Mouse (Mus musculus): ENCODE results near the gene Traf7. TPM values are rescaled to one million over a fixed set of nuclear protein-coding genes. Genes with fewer than 3 reads are reported as not detected.

The Traf7 gene
- polyA plus RNA-seq, 1 experiment from 2014 or later: 83.4 TPM

DNA sequence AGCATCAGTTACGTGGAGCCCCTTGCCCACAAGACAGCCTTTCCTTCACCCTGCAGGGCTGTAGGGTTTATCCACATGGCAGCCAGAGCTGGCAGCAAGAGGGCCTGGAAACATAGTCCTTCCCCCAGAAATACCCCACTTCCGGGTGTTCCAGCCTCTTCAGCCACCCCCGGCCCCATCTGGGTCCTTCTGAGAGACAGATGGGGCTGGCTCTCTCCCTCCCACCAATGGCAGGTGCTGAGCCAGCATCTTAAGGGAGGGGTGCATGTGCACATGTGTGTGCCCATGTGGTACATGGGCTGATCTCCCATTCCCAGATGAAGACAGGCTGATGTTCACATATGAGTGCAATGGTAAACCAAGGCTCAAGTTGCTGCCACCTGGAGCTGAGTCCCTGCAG, 32.3 kb downstream of the Traf7 start:
- 84% methylated on average over 3 of the region's 3 CpGs for WGBS
- no peak for ATAC-seq (ENCODE audit: low FRiP score, low read depth)
- H3K9ac ChIP-seq: peak overlapping the region; percentile 13; the same call in 1 of the 2 replicates

GRCm38 (mm10) chr17:24494627-24495335, 33.0 kb downstream of the Traf7 start:
- Histone ChIP-seq H3K9me3 (no peaks in the 10 kb centered on the region), H3K27ac (no peak overlapping the region), H3K4me2 (replicated peaks) (no peak overlapping the region), H3K9ac (no peak overlapping the region), H3K4me3 (no peak overlapping the region), H3K36me3 (peaks cover 33% of the 10 kb centered on the region), H3K27me3 (replicated peaks) (no peaks in the 10 kb centered on the region), H3K4me1 (peaks cover 11% of the 10 kb centered on the region)
- ATAC-seq (ENCODE audit: low FRiP score, low read depth): no peak
- 37% methylated on average over 2 of the region's 2 CpGs for WGBS

More for the DNA sequence above, 32.3 kb downstream of the Traf7 start:
- Histone ChIP-seq H3K4me1 (peaks cover 5% of the 10 kb centered on the region), H3K4me3 (no peak overlapping the region), H3K36me3 (peaks cover 36% of the 10 kb centered on the region), H3K27me3 (replicated peaks) (no peaks in the 10 kb centered on the region), H3K9me3 (no peaks in the 10 kb centered on the region), H3K27ac (no peak overlapping the region), H3K4me2 (replicated peaks) (no peak overlapping the region)

DNA sequence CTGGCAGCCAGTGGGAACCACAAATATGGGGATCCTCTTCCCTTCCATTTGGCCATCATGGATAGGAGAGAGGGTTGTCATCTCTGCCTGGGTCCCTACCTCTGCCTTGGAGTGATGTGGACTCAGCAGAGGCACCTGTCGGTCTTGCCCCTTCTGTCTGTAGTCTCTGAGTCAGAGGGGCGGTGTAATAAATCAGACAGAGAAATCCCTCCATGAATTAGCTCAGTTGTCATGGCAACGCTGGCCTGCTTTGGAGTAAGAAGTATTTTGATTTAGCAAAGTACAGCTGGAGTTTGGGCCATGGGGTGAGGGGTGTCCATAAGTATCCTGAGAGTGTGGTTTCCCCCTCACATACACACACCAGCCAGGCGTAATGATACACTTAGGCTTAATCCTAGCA, 37.3 kb downstream of the Traf7 start:
- H3K9me3 ChIP-seq: no peaks in the 10 kb centered on the region
- ATAC-seq (ENCODE audit: low FRiP score, low read depth): no peak
- WGBS: 71% methylated on average over 4 of the region's 4 CpGs
- H3K9ac ChIP-seq: no peak overlapping the region
- peaks cover 33% of the 10 kb centered on the region for H3K4me1 ChIP-seq
- H3K4me2 ChIP-seq (replicated peaks): peak overlapping the region; percentile 92; the same call in 1 of the 2 replicates
- H3K27ac ChIP-seq: no peak overlapping the region
- H3K4me3 ChIP-seq: no peak overlapping the region
- H3K36me3 ChIP-seq: no peaks in the 10 kb centered on the region
- H3K27me3 ChIP-seq (replicated peaks): no peaks in the 10 kb centered on the region

DNA sequence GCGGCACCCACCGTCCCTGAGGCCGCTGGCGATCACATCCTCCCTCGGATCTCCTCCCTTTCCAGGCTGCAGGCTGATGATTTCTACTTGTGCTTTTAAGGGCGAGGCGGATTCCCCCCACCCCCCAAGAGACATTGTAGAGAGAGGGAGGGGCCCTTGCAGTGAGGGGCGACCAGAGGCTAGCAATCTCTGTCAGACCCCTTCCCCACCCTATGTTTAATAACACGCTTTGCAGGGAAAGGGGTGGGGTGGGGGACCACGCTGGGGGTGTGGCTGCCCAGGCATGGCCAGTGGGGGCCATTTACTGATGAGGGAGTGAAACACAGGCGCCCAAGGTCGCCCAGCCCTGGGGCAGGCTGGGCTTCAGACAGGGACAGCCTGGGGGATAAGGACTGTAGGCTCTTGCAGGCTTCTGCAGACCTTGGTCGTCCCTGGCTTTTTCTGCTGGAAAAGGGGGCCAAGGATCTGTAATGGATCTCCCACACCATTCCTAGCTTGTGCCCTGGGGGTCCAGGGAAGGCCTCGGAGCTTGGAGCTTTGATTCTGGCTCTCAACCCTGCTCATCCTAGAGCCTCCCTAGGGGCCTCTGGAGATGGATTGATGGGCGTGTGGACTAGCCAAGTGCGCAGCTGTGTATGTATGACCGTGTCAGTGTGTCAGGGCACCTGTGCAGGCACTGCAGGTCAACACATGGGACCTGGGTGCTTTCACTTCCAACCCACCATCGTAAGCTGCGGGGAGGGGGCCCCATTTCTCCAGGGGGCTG, 38.3 kb downstream of the Traf7 start:
- Histone ChIP-seq H3K27ac (peak overlapping the region; percentile 88), H3K4me3 (peak overlapping the region; percentile 87), H3K9me3 (no peaks in the 10 kb centered on the region), H3K27me3 (replicated peaks) (no peaks in the 10 kb centered on the region), H3K4me1 (peaks cover 36% of the 10 kb centered on the region), H3K36me3 (no peaks in the 10 kb centered on the region), H3K4me2 (replicated peaks) (peak overlapping the region; percentile 92), H3K9ac (peak overlapping the region; percentile 92)
- peak; percentile 65 for ATAC-seq (ENCODE audit: low FRiP score, low read depth)
- WGBS: 15% methylated on average over 19 of the region's 19 CpGs

- H3K4me3 ChIP-seq: peak overlapping the region; percentile 87
- H3K9ac ChIP-seq: peak overlapping the region; percentile 92
- no peaks in the 10 kb centered on the region for H3K9me3 ChIP-seq
- H3K36me3 ChIP-seq: no peaks in the 10 kb centered on the region
- peaks cover 36% of the 10 kb centered on the region for H3K4me1 ChIP-seq
- H3K27ac ChIP-seq: peak overlapping the region; percentile 88
- no peaks in the 10 kb centered on the region for H3K27me3 ChIP-seq (replicated peaks)
- ATAC-seq (ENCODE audit: low FRiP score, low read depth): peak; percentile 76
- WGBS: under 1% methylated on average over 64 of the region's 81 CpGs
- peak overlapping the region; percentile 92 for H3K4me2 ChIP-seq (replicated peaks)
Observed at GRCm38 (mm10) chr17:24488662-24489264, 39.0 kb downstream of the Traf7 start.

GRCm38 (mm10) chr17:24488186-24488661, 39.5 kb downstream of the Traf7 start, which contains the start of gene Caskin1:
TSS of gene Caskin1 (plus strand) at chr17:24488601.
- H3K9ac ChIP-seq: peak within 1 kb of the TSS; percentile 92
- under 1% methylated on average over 43 of the region's 45 CpGs for WGBS
- peak within 1 kb of the TSS; percentile 88 for H3K27ac ChIP-seq
- peaks cover 36% of the 10 kb centered on the region for H3K4me1 ChIP-seq
- H3K4me2 ChIP-seq (replicated peaks): peak within 1 kb of the TSS; percentile 92
- peak; percentile 71 for ATAC-seq (ENCODE audit: low FRiP score, low read depth)
- H3K36me3 ChIP-seq: no peaks in the 10 kb centered on the region
- H3K9me3 ChIP-seq: no peaks in the 10 kb centered on the region
- no peaks in the 10 kb centered on the region for H3K27me3 ChIP-seq (replicated peaks)
- peak within 1 kb of the TSS; percentile 87 for H3K4me3 ChIP-seq

DNA sequence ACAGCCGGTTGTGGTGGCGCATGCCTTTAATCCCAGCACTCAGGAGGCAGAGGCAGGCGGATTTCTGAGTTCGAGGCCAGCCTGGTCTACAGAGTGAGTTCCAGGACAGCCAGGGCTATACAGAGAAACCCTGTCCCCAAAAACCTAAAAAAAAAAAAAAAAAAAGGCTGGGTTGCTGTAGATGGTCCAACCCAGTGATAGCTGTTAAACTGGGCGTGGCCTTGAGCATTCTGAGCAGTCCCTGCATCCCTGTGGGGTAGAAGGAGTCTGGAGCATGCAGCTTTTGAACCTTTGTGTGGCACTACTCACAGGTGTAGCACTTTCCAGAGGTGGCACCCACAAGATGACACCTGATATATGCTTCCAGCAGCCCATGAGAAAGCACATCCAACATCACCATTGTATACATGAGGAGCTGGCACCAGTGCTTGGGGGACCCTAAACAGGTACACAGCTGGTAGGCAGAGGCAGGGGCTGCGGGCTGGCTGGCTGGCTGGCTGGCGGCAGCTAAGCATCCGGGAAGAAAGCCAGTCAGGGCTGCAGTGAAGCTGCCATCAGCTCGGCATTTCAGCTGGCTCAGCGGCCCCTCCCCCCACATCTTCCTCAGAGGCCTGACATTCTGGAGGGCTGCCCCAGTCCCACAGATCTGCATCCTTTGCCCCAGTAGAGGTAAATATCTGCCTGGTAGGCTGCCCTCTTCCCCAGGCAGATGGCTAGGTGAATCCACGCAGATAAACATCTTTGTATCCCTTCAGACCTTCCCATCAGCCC, 42.5 kb downstream of the Traf7 start:
- H3K27me3 ChIP-seq (replicated peaks): no peaks in the 10 kb centered on the region
- WGBS: 45% methylated on average over 11 of the region's 11 CpGs
- H3K4me1 ChIP-seq: peaks cover 29% of the 10 kb centered on the region
- H3K4me3 ChIP-seq: no peak overlapping the region
- no peak for ATAC-seq (ENCODE audit: low FRiP score, low read depth)
- H3K9me3 ChIP-seq: no peaks in the 10 kb centered on the region
- peak overlapping the region; percentile 25; the same call in 1 of the 2 replicates for H3K4me2 ChIP-seq (replicated peaks)
- H3K36me3 ChIP-seq: no peaks in the 10 kb centered on the region
- H3K9ac ChIP-seq: peak overlapping the region; percentile 21; the same call in 1 of the 2 replicates
- H3K27ac ChIP-seq: peak overlapping the region; percentile 17; the same call in 1 of the 2 replicates

GRCm38 (mm10) chr17:24483495-24483894, 44.2 kb downstream of the Traf7 start:
- Histone ChIP-seq H3K27me3 (replicated peaks) (no peaks in the 10 kb centered on the region), H3K4me1 (peaks cover 20% of the 10 kb centered on the region), H3K27ac (no peak overlapping the region), H3K36me3 (no peaks in the 10 kb centered on the region), H3K4me2 (replicated peaks) (no peak overlapping the region), H3K4me3 (no peak overlapping the region), H3K9ac (no peak overlapping the region), H3K9me3 (no peaks in the 10 kb centered on the region)
- no peak for ATAC-seq (ENCODE audit: low FRiP score, low read depth)
- 72% methylated on average over 3 of the region's 3 CpGs for WGBS

GRCm38 (mm10) chr17:24481027-24481815, 46.5 kb downstream of the Traf7 start:
- Histone ChIP-seq H3K27me3 (replicated peaks) (no peaks in the 10 kb centered on the region), H3K27ac (no peak overlapping the region), H3K9me3 (no peaks in the 10 kb centered on the region), H3K36me3 (peaks cover 11% of the 10 kb centered on the region), H3K9ac (no peak overlapping the region), H3K4me1 (peaks cover 19% of the 10 kb centered on the region), H3K4me2 (replicated peaks) (no peak overlapping the region), H3K4me3 (no peak overlapping the region)
- 95% methylated on average over 20 of the region's 20 CpGs for WGBS
- no peak for ATAC-seq (ENCODE audit: low FRiP score, low read depth)

- H3K36me3 ChIP-seq: peaks cover 20% of the 10 kb centered on the region
- H3K4me3 ChIP-seq: no peak overlapping the region
- peaks cover 14% of the 10 kb centered on the region for H3K4me1 ChIP-seq
- WGBS: 52% methylated on average over 3 of the region's 3 CpGs
- H3K27me3 ChIP-seq (replicated peaks): no peaks in the 10 kb centered on the region
- H3K9ac ChIP-seq: no peak overlapping the region
- H3K27ac ChIP-seq: no peak overlapping the region
- no peak overlapping the region for H3K4me2 ChIP-seq (replicated peaks)
- no peak for ATAC-seq (ENCODE audit: low FRiP score, low read depth)
- no peaks in the 10 kb centered on the region for H3K9me3 ChIP-seq
Observed at GRCm38 (mm10) chr17:24480201-24480826, 47.4 kb downstream of the Traf7 start.

DNA sequence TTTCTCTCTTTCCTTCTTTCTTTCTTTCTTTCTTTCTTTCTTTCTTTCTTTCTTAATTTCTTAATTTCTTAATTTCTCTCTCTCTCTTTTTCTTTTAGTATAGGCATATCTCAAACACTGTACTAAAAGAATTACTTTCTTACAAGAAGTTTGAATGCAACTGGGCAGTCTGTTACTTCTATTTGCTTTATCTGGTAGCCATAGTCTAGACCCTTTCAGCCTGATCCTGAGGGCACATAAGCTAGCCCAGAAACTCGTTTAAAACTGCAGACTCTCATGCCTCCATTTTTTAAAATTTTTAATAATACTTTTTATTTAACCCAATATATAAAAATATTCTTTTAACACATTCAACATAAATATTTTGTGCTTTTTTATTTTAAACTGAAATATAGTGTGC, 48.3 kb downstream of the Traf7 start:
- 28% methylated on average over 1 of the region's 1 CpGs for WGBS
- H3K27me3 ChIP-seq (replicated peaks): no peaks in the 10 kb centered on the region
- ATAC-seq (ENCODE audit: low FRiP score, low read depth): no peak
- H3K9ac ChIP-seq: no peak overlapping the region
- peak overlapping the region; percentile 62 for H3K4me2 ChIP-seq (replicated peaks)
- peaks cover 12% of the 10 kb centered on the region for H3K4me1 ChIP-seq
- no peak overlapping the region for H3K4me3 ChIP-seq
- H3K36me3 ChIP-seq: peaks cover 28% of the 10 kb centered on the region
- no peaks in the 10 kb centered on the region for H3K9me3 ChIP-seq
- H3K27ac ChIP-seq: no peak overlapping the region
